Mouse (Mus musculus): ENCODE measurements at regions not wholly inside any gene's neighbourhood (a gene's known extent, or its start where the extent isn't known, plus 50 kb on each side); places are given as distances from the start of the nearest gene placed in this dataset.

- Histone ChIP-seq H3K9ac (ENCODE audit: low read depth, low read length) (no peak overlapping the region), H3K4me1 (ENCODE audit: control insufficient read depth, insufficient read depth, low read length) (no peaks in the 10 kb centered on the region), H3K79me2 (replicated peaks; ENCODE audit: control insufficient read depth, insufficient read depth, low read length) (no peaks in the 10 kb centered on the region), H3K4me3 (no peak overlapping the region), H3K27ac (no peak overlapping the region), H3K27me3 (ENCODE audit: control insufficient read depth, insufficient read depth, low read length) (no peaks in the 10 kb centered on the region), H3K36me3 (ENCODE audit: control insufficient read depth, insufficient read depth, low read length) (no peaks in the 10 kb centered on the region)
- 89% methylated on average over 17 of the region's 17 CpGs for WGBS
- intact Hi-C loops (cut with DNase I), result no loop called here
- no peak for TF ChIP-seq CTCF (IDR thresholded peaks at IDR 0.05)
- TF ChIP-seq EP300 (IDR thresholded peaks at IDR 0.05; ENCODE audit: insufficient read depth, low read depth, low read length), result no peak
- TF ChIP-seq POLR2A (IDR thresholded peaks at IDR 0.05; ENCODE audit: insufficient read depth, low read depth, low read length), result no peak
- no peak for DNase-seq
These were observed 82.3 kb upstream of the Nr5a2 start for GRCm38 (mm10) chr1:137042414-137043010.

GRCm38 (mm10) chr1:137040898-137041297 is 80.7 kb upstream of the Nr5a2 start:
- Histone ChIP-seq H3K4me3 (no peak overlapping the region), H3K79me2 (replicated peaks; ENCODE audit: control insufficient read depth, insufficient read depth, low read length) (no peaks in the 10 kb centered on the region), H3K36me3 (ENCODE audit: control insufficient read depth, insufficient read depth, low read length) (no peaks in the 10 kb centered on the region), H3K4me1 (ENCODE audit: control insufficient read depth, insufficient read depth, low read length) (no peaks in the 10 kb centered on the region), H3K27ac (no peak overlapping the region), H3K9ac (ENCODE audit: low read depth, low read length) (no peak overlapping the region), H3K27me3 (ENCODE audit: control insufficient read depth, insufficient read depth, low read length) (no peaks in the 10 kb centered on the region)
- intact Hi-C loops (cut with DNase I), result no loop called here
- WGBS, result 45% methylated on average over 8 of the region's 8 CpGs
- no peak for DNase-seq
- no peak for TF ChIP-seq EP300 (IDR thresholded peaks at IDR 0.05; ENCODE audit: insufficient read depth, low read depth, low read length)
- TF ChIP-seq CTCF (IDR thresholded peaks at IDR 0.05), result no peak
- TF ChIP-seq POLR2A (IDR thresholded peaks at IDR 0.05; ENCODE audit: insufficient read depth, low read depth, low read length), result no peak

GRCm38 (mm10) chr1:137034586-137034985 is 74.3 kb upstream of the Nr5a2 start:
- no peak overlapping the region for H3K27ac ChIP-seq
- H3K27me3 ChIP-seq (ENCODE audit: control insufficient read depth, insufficient read depth, low read length), result no peaks in the 10 kb centered on the region
- no peaks in the 10 kb centered on the region for H3K4me1 ChIP-seq (ENCODE audit: control insufficient read depth, insufficient read depth, low read length)
- intact Hi-C loops (cut with DNase I), result no loop called here
- 80% methylated on average over 6 of the region's 6 CpGs for WGBS
- H3K79me2 ChIP-seq (replicated peaks; ENCODE audit: control insufficient read depth, insufficient read depth, low read length), result no peaks in the 10 kb centered on the region
- H3K9ac ChIP-seq (ENCODE audit: low read depth, low read length), result no peak overlapping the region
- TF ChIP-seq CTCF (IDR thresholded peaks at IDR 0.05) (no peak), POLR2A (IDR thresholded peaks at IDR 0.05; ENCODE audit: insufficient read depth, low read depth, low read length) (no peak), EP300 (IDR thresholded peaks at IDR 0.05; ENCODE audit: insufficient read depth, low read depth, low read length) (no peak)
- DNase-seq, result no peak
- no peak overlapping the region for H3K4me3 ChIP-seq
- no peaks in the 10 kb centered on the region for H3K36me3 ChIP-seq (ENCODE audit: control insufficient read depth, insufficient read depth, low read length)

GRCm38 (mm10) chr1:137033679-137034078 is 73.4 kb upstream of the Nr5a2 start:
- DNase-seq, result no peak
- intact Hi-C loops (cut with DNase I), result no loop called here
- no peaks in the 10 kb centered on the region for H3K79me2 ChIP-seq (replicated peaks; ENCODE audit: control insufficient read depth, insufficient read depth, low read length)
- no peak overlapping the region for H3K9ac ChIP-seq (ENCODE audit: low read depth, low read length)
- H3K27me3 ChIP-seq (ENCODE audit: control insufficient read depth, insufficient read depth, low read length), result no peaks in the 10 kb centered on the region
- no peak overlapping the region for H3K4me3 ChIP-seq
- no peak overlapping the region for H3K27ac ChIP-seq
- TF ChIP-seq CTCF (IDR thresholded peaks at IDR 0.05) (no peak), EP300 (IDR thresholded peaks at IDR 0.05; ENCODE audit: insufficient read depth, low read depth, low read length) (no peak)
- 43% methylated on average over 5 of the region's 5 CpGs for WGBS
- H3K36me3 ChIP-seq (ENCODE audit: control insufficient read depth, insufficient read depth, low read length), result no peaks in the 10 kb centered on the region
- no peaks in the 10 kb centered on the region for H3K4me1 ChIP-seq (ENCODE audit: control insufficient read depth, insufficient read depth, low read length)

GRCm38 (mm10) chr1:137023706-137024105 is 63.5 kb upstream of the Nr5a2 start:
- intact Hi-C loops (cut with DNase I), result no loop called here
- WGBS, result 86% methylated on average over 6 of the region's 6 CpGs
- TF ChIP-seq POLR2A (IDR thresholded peaks at IDR 0.05; ENCODE audit: insufficient read depth, low read depth, low read length) (no peak), CTCF (IDR thresholded peaks at IDR 0.05) (no peak), EP300 (IDR thresholded peaks at IDR 0.05; ENCODE audit: insufficient read depth, low read depth, low read length) (no peak)
- Histone ChIP-seq H3K79me2 (replicated peaks; ENCODE audit: control insufficient read depth, insufficient read depth, low read length) (no peaks in the 10 kb centered on the region), H3K4me1 (ENCODE audit: control insufficient read depth, insufficient read depth, low read length) (no peaks in the 10 kb centered on the region), H3K4me3 (no peak overlapping the region), H3K9ac (ENCODE audit: low read depth, low read length) (no peak overlapping the region), H3K27me3 (ENCODE audit: control insufficient read depth, insufficient read depth, low read length) (no peaks in the 10 kb centered on the region), H3K27ac (no peak overlapping the region), H3K36me3 (ENCODE audit: control insufficient read depth, insufficient read depth, low read length) (no peaks in the 10 kb centered on the region)
- DNase-seq, result no peak

- H3K4me1 ChIP-seq (ENCODE audit: control insufficient read depth, insufficient read depth, low read length), result no peaks in the 10 kb centered on the region
- H3K9ac ChIP-seq (ENCODE audit: low read depth, low read length), result no peak overlapping the region
- no peaks in the 10 kb centered on the region for H3K27me3 ChIP-seq (ENCODE audit: control insufficient read depth, insufficient read depth, low read length)
- 38% methylated on average over 1 of the region's 1 CpGs for WGBS
- TF ChIP-seq CTCF (IDR thresholded peaks at IDR 0.05), result no peak
- TF ChIP-seq POLR2A (IDR thresholded peaks at IDR 0.05; ENCODE audit: insufficient read depth, low read depth, low read length), result no peak
- TF ChIP-seq EP300 (IDR thresholded peaks at IDR 0.05; ENCODE audit: insufficient read depth, low read depth, low read length), result no peak
- H3K27ac ChIP-seq, result no peak overlapping the region
- H3K4me3 ChIP-seq, result no peak overlapping the region
- DNase-seq, result no peak
- intact Hi-C loops (cut with DNase I), result no loop called here
- H3K79me2 ChIP-seq (replicated peaks; ENCODE audit: control insufficient read depth, insufficient read depth, low read length), result no peaks in the 10 kb centered on the region
- no peaks in the 10 kb centered on the region for H3K36me3 ChIP-seq (ENCODE audit: control insufficient read depth, insufficient read depth, low read length)
These were observed 60.3 kb upstream of the Nr5a2 start for GRCm38 (mm10) chr1:137020528-137020927.
